Mouse (Mus musculus) liver, embryonic 14.5 days (tissue): ENCODE data around the gene Mbd4.
"Not testable (repeated sequence)": the region's sequence is repeated elsewhere in the genome, so short reads cannot be mapped to it uniquely, and the experiment has no call there.

Experiments used
- CTCF ChIP-seq: IDR thresholded peaks from 2 replicates; pipeline ENCODE4 v1.5.1; 2016; ENCODE audit warnings: antibody characterized with exemption, low read depth, control low read depth
- EP300 ChIP-seq: IDR thresholded peaks from 2 replicates; pipeline ENCODE4 v1.6.1; 2016; ENCODE audit warnings: antibody characterized with exemption, low read depth

DNA sequence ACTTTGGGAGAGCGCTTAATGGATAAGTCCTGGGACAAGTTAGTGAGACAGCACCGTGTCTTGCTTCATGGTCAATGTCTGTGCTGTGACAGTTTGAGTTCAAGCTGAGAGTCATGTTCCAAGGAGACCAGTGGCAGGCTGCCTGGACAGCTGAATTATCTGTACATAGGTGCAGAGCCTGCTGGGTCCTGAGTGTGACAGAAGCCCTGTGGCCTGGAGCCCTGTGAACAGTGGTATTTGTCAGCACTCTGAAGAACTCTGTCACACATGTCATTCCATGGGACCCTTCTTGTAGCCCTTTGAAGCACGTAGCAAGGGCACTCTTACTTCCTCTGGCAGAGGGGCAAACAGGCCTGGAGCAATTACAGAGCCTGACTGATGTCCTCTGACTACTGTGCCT is 18.1 kb upstream of the Mbd4 start:
- TF ChIP-seq CTCF, EP300: not testable (repeated sequence)
